Mouse (Mus musculus) mouse trophoblast stem cell (cell line): ENCODE results near the gene Vmn2r25.
"Not testable (repeated sequence)": the region's sequence is repeated elsewhere in the genome, so short reads cannot be mapped to it uniquely, and the experiment has no call there.

Experiments
- in situ Hi-C, 2 experiments: fragments of 300-500 bp; cut with MseI, MboI; formaldehyde crosslinking; loops; 2 replicates in 1 of 2; 3 replicates in 1 of 2; pipeline ENCODE4 v1.15.1; 2025

Vmn2r25 gene

GRCm38 (mm10) chr6:123853363-123853762 lies at the start of gene Vmn2r25:
Gene Vmn2r25 (minus strand): TSS chr6:123853463.
- in situ Hi-C loops, result not testable (repeated sequence)

GRCm38 (mm10) chr6:123819951-123820350 lies 33.3 kb downstream of the Vmn2r25 start:
- in situ Hi-C loops, result no loop called here

DNA sequence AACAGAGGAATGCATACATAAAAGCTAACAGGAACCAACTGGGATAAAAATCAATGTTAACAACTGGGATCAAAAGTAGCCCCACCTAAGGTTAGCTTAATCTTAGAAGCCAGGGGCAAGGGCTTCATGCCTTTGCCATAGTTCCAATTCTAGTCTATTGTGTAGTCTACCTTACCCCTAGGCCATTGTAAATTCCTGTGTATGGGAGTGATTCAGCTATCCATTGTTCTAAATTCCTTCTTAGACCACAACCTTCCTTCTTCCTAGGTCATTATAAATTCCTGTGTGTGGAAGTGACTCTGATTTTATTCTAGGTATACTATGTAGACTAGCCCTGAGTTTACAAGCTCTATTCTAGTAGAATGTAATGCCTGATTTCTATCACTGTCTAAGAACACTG lies 43.0 kb downstream of the Vmn2r25 start:
- in situ Hi-C loops, result not testable (repeated sequence)

- in situ Hi-C loops, result no loop called here
These were observed 59.5 kb downstream of the Vmn2r25 start for GRCm38 (mm10) chr6:123793746-123794145.

- in situ Hi-C loops, result no loop called here
These were observed 68.4 kb downstream of the Vmn2r25 start for GRCm38 (mm10) chr6:123784857-123785256.

- in situ Hi-C loops, result no loop called here
These were observed 74.7 kb downstream of the Vmn2r25 start, which contains the start of gene Vmn2r24 for GRCm38 (mm10) chr6:123778579-123778978. Gene Vmn2r24 (plus strand): TSS chr6:123778879.
